Mouse (Mus musculus) hindlimb bud, embryonic 11.5 days (tissue): ENCODE results near the gene Morn5.

ENCODE experiments used
- DNase-seq: peaks from one replicate; pipeline ENCODE4 v3.0.0-alpha.2; 2012; ENCODE audit warnings: low read depth, low spot score; ENCODE audit errors: extremely low spot score

Gene Morn5

DNA sequence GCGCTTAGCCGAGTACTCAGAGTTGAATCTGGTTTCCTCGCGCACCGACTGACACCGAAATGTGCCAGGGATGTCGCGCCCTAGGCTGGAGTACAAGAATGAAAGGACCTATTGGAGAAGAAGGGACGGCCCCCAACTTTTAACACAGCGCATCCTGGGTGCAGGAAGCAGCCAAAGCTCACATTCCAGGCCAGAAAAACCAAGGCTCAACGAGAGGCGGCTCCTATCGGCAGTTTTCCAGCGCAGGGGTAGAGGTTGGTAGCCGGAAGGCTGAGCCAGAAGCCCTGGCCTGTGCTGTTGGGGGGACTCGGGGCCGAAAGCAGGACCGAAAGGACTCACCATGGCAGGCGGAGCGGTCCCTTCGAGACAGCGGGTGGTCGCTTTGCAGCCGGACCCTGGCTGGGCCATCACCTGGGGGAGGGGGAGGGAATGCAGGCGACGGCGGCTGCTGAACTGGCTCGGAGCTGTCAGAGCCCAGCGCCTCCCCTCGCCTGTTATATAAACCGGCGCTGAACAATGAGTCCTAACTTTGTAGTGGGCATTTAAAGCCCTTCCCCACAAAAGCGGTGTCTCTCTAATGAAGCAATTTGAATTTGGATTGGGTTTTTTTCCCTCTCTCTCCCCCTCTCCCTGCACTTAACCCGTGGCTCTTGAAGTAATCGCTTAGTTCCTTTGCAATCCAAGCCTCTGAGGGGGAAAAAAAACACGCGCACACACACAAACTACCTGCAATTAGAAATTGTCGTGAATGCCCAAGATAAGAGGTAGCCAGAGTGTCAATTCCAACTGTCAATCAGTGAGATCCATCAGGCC lies 54.5 kb downstream of the Morn5 start:
- DNase-seq, result no peak

DNA sequence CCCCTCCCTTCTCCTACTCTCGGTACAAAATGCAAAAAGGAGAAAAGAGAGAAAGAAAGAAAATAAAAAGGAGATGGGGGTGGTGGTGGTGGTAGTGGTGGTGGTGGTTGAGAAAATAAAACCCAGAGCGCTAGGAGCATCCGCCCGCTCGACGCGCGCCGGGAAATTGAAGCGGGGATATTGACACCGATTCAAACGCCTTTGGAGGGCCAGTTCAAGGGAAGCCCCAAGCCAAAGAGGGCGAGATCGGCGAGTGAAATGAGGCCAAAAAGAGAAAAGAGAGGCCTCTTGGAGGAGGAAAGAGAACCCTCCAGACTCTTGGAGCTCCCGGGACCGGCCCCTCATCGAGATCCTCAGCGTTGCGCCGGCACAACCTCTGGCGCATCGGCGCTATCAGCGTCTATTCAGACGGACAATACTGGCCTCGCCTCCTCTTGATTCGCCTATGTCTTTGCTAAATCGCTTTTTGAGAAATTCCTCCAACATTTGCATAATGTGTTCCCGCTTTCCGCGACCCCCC lies 55.2 kb downstream of the Morn5 start:
- DNase-seq, result no peak

DNA sequence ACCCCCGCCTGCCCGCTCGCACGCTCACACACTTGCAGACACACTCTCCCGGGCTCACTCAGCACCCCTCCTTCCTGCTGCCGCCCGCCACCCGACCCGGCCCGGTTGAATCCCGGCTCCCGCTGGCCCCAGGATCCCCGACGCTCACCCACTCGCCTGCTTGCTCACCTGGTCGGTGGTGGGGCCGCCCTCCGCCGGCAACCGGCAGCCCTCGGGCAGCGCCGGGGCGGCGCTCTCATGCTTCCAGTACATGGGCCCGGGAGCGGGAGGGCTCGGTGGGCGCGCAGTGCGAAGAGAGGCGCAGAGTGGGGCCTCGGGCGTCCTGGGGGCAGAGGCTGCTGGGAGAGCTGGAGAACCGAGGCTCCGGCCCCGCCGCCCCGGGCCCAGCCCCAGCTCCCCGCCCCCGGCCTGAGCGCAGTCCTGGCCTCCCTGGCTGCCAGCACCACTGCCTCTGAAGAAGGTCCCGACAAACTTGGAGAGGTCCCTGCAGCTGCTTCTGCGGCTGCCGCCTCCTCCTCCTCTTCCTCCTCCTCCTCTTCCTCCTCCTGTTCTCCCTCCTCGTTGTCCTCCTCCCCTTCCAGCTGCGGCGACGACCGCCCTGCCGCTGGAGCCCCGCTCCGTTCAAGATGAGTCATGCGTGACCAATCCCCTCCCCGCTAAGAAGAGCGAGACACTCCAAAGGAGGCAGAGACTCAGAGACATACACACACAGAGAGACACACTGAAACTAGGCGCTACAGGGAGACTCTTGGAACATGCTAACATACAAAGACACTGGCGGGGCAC lies 55.9 kb downstream of the Morn5 start, which contains the start of gene Lhx6:
Gene Lhx6, minus strand, starts transcription at position 453 of the 786 bp plus-strand sequence.
- DNase-seq, result no peak

DNA sequence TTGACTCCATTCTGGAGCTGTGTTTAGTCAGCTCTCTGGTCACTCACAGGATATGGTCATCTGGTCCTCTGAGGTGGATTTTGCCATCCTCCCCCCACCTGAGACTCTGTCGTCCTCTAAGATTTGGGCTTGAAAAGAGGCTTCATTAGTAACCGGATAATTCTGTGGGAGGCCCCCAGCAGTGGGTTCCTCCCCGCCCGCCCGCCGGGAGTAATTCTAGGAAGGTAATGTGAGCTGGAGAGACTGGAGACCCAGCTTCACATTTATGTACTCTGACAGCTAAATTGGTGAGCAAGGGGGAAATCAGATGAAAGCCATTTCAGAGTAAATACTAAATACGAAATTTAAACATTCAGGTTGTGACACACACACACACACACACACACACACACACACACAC lies 59.4 kb downstream of the Morn5 start:
- DNase-seq, result no peak

DNA sequence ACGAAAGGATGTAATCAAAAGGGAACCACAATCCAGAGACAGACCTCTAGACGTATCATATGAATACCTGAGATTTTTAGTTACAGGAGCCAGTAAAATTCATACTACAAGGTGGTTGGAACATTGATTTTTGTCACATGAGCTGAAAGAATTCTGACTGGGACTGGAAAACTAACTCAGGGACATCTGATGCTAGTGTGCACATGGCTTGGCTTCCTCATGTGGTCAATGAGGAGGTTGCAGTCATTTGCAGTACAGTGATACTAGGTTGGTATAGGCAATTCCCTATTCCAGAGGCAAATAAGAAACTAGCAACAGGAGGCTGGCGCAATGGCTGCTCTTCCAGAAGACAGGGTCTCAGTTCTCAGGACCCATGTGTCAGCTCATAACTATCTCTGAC lies 63.4 kb downstream of the Morn5 start:
- DNase-seq, result no peak

DNA sequence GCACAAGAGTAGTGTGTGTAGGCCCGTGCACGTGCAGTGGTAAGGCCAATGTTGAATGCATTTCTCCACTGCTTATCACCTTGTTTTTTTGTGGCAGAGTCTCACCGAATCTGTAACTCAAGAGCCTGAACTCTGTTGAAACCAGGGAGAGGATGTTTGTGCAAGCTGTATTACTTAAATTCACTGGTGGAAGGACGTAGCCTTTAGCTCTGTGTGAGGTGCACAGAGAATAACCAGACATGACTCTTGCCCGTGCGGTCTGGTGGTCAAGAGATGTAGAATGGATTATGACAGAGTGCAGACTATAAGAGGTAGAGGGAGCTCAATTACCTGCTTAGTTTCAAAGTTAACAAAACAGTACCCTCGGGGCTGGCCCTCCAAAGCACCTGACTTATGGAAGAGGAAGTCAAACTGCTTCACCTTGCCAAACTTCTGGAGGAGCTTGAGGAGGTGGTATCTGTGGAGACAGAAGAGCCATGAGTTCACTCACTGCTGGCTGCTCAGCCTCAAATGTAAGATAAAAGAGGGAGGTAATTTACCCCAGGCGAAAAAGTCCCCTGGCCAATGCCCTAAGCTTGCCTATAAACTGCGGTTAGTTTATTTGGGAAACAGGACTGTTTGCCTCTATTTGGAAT lies 77.7 kb downstream of the Morn5 start:
- no peak for DNase-seq

DNA sequence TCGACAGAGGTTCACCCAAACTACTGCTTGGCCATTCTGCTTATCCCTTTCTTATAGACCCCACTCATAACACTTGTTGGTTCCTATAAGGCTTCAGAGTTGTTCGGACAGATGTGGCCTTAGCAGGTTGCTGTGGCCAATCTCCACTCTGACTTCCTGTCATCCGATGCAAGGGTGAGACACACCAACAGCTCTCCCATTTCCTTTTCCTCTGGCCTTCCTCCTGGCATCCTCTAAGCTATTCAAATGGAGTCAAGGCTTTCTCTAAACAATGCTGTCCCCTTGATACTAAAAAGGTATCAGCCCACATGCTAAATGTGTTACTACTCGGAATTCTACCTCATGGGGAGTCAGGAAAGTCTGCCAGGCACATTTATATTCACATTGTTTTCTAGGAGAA lies 78.7 kb downstream of the Morn5 start:
- no peak for DNase-seq

DNA sequence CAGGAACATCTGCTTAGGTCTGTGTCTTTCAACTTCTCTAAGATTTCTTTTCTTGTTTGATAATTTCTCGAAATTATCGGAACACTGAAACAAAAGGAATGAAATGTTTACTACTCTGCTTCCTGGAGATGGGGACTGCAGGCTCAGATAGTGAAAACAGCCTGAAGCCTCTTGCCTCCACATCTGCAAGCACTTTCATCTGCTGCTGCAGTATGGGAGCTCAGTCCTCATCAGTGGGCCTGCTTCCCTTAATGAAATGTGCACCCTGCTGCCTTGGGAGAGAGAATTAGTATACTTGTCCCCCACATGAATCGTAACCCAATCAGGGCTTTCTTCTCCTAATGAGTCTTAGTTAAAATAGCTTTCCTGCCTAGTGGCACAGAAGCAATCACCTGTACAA lies 79.8 kb downstream of the Morn5 start:
- no peak for DNase-seq
